Mouse (Mus musculus): ENCODE data around the gene Zfp958. TPM values are rescaled to one million over a fixed set of nuclear protein-coding genes. Genes with fewer than 3 reads are reported as not detected.

Zfp958 gene
- total and polyA plus RNA-seq, 3 experiments: 10.4 to 38.7 (median 15.6) TPM

DNA sequence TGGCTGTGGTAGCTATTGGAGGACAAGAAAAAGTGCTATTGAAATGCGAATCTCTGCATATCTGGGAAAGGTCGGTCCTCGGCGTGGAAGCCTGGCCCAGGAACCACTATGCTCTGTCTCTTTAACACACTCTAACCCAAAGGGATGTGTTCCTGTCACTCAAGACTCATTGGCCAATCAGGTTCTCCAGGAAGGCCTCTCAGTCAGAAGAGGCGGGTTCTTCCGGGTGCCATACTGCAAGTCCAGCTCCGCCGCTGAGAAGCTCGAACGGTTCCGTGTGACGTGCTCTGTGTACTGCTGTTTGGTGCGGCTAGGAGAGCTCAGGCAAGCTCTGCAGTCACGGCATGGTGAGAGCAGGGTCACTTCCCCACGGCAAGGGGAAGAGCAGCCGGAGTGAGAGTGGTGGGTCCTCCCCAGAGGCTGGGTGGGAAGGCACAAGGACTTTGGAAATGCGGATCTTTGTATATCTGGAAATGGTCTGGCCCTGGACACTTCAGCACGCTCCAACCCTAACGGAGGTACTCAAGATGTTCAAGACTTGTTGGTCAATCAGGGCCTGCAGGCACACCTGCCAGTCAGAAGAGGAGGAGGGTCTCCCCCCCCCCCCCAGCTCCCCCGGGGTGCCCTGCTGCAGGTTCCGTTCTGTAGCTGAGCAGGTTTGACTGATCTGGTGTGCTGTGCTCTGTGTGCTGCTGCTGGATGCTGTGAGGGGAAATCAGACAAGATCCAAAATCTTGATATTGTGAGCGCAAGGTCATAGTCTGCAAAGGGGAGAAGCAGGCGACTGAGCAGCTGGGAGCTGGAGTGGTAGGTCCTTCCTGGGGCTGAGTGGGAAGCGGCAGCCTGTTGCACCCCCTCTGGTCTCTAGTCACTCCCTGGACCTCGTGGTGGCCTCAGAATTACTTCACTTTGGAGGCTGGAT is at the start of gene Zfp958 (continued):
- 0 out of 2 replicates have a peak, but pooled peaks have one; percentile 41 for TF ChIP-seq CHD1 (IDR thresholded peaks at IDR 0.05; ENCODE audit: low read depth, low read length)

GRCm38 (mm10) chr8:4581986-4582385 is 31.0 kb upstream of the Zfp958 start:
- Histone ChIP-seq H3K27ac (ENCODE audit: insufficient read depth, low read depth) (no peak overlapping the region), H3K4me1 (ENCODE audit: control insufficient read depth in 1 of 2, insufficient read depth in 2 of 2) (no peaks in the 10 kb centered on the region)

DNA sequence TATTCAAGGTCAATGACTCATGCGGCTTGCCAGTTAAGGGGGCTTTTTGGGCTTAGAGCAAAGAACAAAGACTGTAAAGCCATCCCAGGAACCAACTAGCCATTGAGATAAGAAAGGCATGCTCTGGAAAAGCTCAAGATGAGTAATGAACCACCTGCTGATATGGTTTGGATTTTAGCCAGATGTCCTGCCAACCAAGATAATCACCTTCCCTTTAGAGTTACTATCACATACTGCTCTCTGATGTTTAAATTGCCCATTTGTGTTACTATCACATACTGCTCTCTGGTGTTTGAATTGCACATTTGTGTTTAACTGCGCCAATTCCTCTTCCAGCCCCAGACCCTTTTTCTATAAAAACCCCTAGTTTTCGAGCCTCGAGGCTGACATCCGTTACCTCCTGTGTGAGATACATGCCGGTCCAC is 30.2 kb upstream of the Zfp958 start:
- TF ChIP-seq CHD2 (IDR thresholded peaks at IDR 0.05; ENCODE audit: low read length): no peak
- no peak for TF ChIP-seq SMC3 (IDR thresholded peaks at IDR 0.05; ENCODE audit: low read depth, low read length)
- TF ChIP-seq ZMIZ1 (IDR thresholded peaks at IDR 0.05; ENCODE audit: low read depth, low read length): no peak
- no peak for TF ChIP-seq MAX (IDR thresholded peaks at IDR 0.05; ENCODE audit: low read length)
- no peak for TF ChIP-seq MAFK (IDR thresholded peaks at IDR 0.05; ENCODE audit: insufficient replicate concordance, low read length)
- no peak for TF ChIP-seq IRF4 (IDR thresholded peaks at IDR 0.05; ENCODE audit: low read depth, low read length)
- no peak for TF ChIP-seq MXI1 (IDR thresholded peaks at IDR 0.05; ENCODE audit: low read depth, low read length)
- TF ChIP-seq RAD21 (IDR thresholded peaks at IDR 0.05; ENCODE audit: low read depth, low read length): no peak
- H3K36me3 ChIP-seq (replicated peaks in 1 of 2; ENCODE audit: control insufficient read depth in 1 of 2, insufficient read depth in 1 of 2, low read length in 1 of 2): no peaks in the 10 kb centered on the region
- H3K9me3 ChIP-seq (replicated peaks; ENCODE audit: low read length): no peaks in the 10 kb centered on the region
- H3K79me2 ChIP-seq (replicated peaks; ENCODE audit: control insufficient read depth, extremely low read depth, insufficient read depth, poor library complexity, severe bottlenecking): no peaks in the 10 kb centered on the region
- H3K9ac ChIP-seq (ENCODE audit: insufficient read depth, low read depth): no peak overlapping the region
- H3K4me3 ChIP-seq (replicated peaks in 1 of 3; ENCODE audit: low read depth in 2 of 3, low read length in 2 of 3, poor library complexity in 1 of 3): no peak overlapping the region
- in situ Hi-C loops (cut with MboI; ENCODE audit: low pct_ligation_motif_present, low pct_unique_long_range_greater_than_20kb, low sequenced_read_pairs): no loop called here
- H3K27ac ChIP-seq (ENCODE audit: insufficient read depth, low read depth): no peak overlapping the region
- no peak for DNase-seq (ENCODE audit: extremely low read depth)
- H3K4me2 ChIP-seq (ENCODE audit: insufficient read depth, low read depth, poor library complexity, severe bottlenecking): no peak overlapping the region
- H3K27me3 ChIP-seq (replicated peaks): no peaks in the 10 kb centered on the region
- no peaks in the 10 kb centered on the region for H3K4me1 ChIP-seq (ENCODE audit: control insufficient read depth in 1 of 2, insufficient read depth in 2 of 2)
- dilution Hi-C loops (cut with MboI; ENCODE audit: extremely low pct_ligation_motif_present, extremely low pct_unique_long_range_greater_than_20kb, low sequenced_read_pairs): no loop called here

More at GRCm38 (mm10) chr8:4581986-4582385, 31.0 kb upstream of the Zfp958 start:
- TF ChIP-seq ETS1 (conservative IDR thresholded peaks at IDR 0.05; ENCODE audit: low read depth, low read length): no peak
- no peak for TF ChIP-seq E2F4 (IDR thresholded peaks at IDR 0.05; ENCODE audit: insufficient replicate concordance, low read depth, low read length)
- TF ChIP-seq MYC (IDR thresholded peaks at IDR 0.05; ENCODE audit: low read depth, low read length): no peak
- no peak for TF ChIP-seq MEF2A (IDR thresholded peaks at IDR 0.05; ENCODE audit: borderline replicate concordance, low read depth, low read length)
- TF ChIP-seq TBP (conservative IDR thresholded peaks at IDR 0.05; ENCODE audit: low read depth, low read length): no peak
- H3K79me2 ChIP-seq (replicated peaks; ENCODE audit: control insufficient read depth, extremely low read depth, insufficient read depth, poor library complexity, severe bottlenecking): no peaks in the 10 kb centered on the region
- no peak overlapping the region for H3K4me3 ChIP-seq (replicated peaks in 1 of 3; ENCODE audit: low read depth in 2 of 3, low read length in 2 of 3, poor library complexity in 1 of 3)
- H3K36me3 ChIP-seq (replicated peaks in 1 of 2; ENCODE audit: control insufficient read depth in 1 of 2, insufficient read depth in 1 of 2, low read length in 1 of 2): no peaks in the 10 kb centered on the region
- no peak overlapping the region for H3K9ac ChIP-seq (ENCODE audit: insufficient read depth, low read depth)
- in situ Hi-C loops (cut with MboI; ENCODE audit: low pct_ligation_motif_present, low pct_unique_long_range_greater_than_20kb, low sequenced_read_pairs): no loop called here
- no peaks in the 10 kb centered on the region for H3K27me3 ChIP-seq (replicated peaks)
- no peaks in the 10 kb centered on the region for H3K9me3 ChIP-seq (replicated peaks; ENCODE audit: low read length)
- no peak for DNase-seq (ENCODE audit: extremely low read depth)
- no peak overlapping the region for H3K4me2 ChIP-seq (ENCODE audit: insufficient read depth, low read depth, poor library complexity, severe bottlenecking)
- dilution Hi-C loops (cut with MboI; ENCODE audit: extremely low pct_ligation_motif_present, extremely low pct_unique_long_range_greater_than_20kb, low sequenced_read_pairs): no loop called here
